Mouse (Mus musculus) Patski (cell line): Measurements from ENCODE around the gene Serpinb7. TPM values are rescaled to one million over a fixed set of nuclear protein-coding genes. Genes with fewer than 3 reads are reported as not detected.

ENCODE experiments used
- ATAC-seq: fragments of 100-300 bp; one replicate; pipeline ENCODE4 v1.8.0; 2021
- CTCF ChIA-PET: fragments of 350-600 bp; sonication (Branson Sonifier 250); formaldehyde crosslinking; loops from one replicate; lab custom pipeline; 2022; ENCODE audit warnings: inconsistent platforms; lab: Charles Lee
- POLR2A ChIA-PET: fragments of 350-600 bp; sonication (Branson Sonifier 250); formaldehyde crosslinking; loops from one replicate; lab custom pipeline; 2022; ENCODE audit warnings: antibody characterized with exemption, inconsistent platforms; lab: Charles Lee
- DNase-seq: peaks from one replicate; pipeline ENCODE4 v3.0.0-alpha.2; 2011; ENCODE audit warnings: low read depth, low spot score
- H3K27me3 ChIP-seq: fragments of 371-371 bp; one replicate; pipeline ENCODE4 v1.5.1; 2021
- CTCF ChIP-seq: fragments of 100-300 bp; IDR thresholded peaks from one replicate; pipeline ENCODE4 v1.5.1; 2021
- in situ Hi-C: fragments of 300-500 bp; cut with MboI; formaldehyde crosslinking; loops from 3 replicates; pipeline ENCODE4 v1.11.1; 2018; ENCODE audit warnings: low pct_unique_long_range_greater_than_20kb, mixed read lengths
- polyA plus RNA-seq: library from polyadenylated mRNA; unstranded; gene quantifications from one replicate; pipeline ENCODE4 v1.2.3, GENCODE M21; 2021

The Serpinb7 gene
- polyA plus RNA-seq = 0.10 TPM

DNA sequence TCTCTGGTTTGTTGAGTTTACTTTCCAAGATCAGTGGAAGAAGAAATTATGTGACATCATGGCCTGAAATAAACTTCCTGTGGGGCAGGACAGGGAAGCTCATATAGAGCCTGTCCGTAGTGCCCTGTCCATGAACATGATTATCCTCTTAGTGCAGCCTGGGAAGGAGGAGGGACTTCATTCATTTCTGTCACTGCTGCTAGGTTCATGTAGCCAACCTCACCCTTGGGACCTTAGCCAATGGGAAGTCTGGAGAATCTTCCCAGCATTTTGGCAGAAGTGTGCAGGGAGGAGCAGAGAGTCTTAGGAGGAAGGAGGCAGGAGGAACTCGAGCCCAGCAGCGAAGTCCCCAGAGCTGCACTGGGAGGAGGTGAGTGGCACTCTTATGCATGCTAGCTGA, at the start of gene Serpinb7:
Serpinb7 (plus strand) TSS at position 301 of the 400 bp plus-strand sequence.
- DNase-seq (no peak), ATAC-seq (no peak)
- POLR2A ChIA-PET = no interaction called here
- CTCF ChIA-PET = no interaction called here
- no peaks in the 10 kb centered on the region for H3K27me3 ChIP-seq
- TF ChIP-seq CTCF = no peak
- in situ Hi-C loops = no loop called here

DNA sequence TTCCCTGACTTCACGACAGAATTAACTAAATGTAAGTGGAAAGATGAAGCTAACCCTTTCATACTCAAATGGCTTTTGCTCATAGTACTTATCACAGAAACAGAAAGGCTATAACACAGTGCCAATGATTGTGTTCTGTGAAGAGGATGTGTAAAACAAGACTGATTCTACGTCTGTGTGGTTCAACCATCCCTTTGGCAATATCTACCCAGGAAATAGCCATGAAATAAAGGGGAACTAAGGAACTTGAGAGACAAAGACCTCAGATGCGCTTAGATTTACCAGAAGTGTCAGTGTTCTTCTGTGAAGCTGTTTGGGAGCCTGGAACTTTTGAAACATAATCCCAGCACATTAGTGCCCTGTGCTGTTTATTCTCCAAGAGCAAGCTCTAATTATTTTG, 49.1 kb upstream of the Serpinb7 start:
- no peak for TF ChIP-seq CTCF
- ChIA-PET POLR2A (no interaction called here), CTCF (interaction anchor here (0.8 kb wide), 1 partner anchor 9 kb away, joined by 4 read pairs; no protein-coding TSS in a partner anchor)
- in situ Hi-C loops = no loop called here
- ATAC-seq (no peak), DNase-seq (no peak)
- H3K27me3 ChIP-seq = no peaks in the 10 kb centered on the region

DNA sequence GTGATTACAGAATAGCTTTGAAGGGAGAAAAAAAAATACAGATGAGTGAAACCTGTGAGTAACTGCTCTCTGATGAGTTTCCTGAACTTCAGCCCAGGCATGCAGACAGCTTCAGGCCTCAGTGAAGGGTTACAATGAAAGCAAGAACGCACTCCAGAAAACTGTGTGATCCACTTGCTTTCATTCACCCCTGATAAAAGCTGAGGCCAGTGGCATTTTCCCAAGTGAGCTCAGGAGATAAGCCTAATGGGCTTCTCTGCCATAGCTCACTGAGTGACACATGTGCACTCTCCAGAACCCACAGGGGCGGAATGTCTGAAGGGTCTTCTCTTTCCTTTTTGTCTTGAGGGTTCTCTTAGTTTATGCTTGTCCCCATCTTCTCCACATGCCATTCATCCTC, 48.3 kb upstream of the Serpinb7 start:
- CTCF ChIA-PET = interaction anchor here (0.8 to 1.6 kb wide), 3 partner anchors 10 to 204 kb away, joined by 3 to 4 read pairs (median 3); no protein-coding TSS in a partner anchor
- H3K27me3 ChIP-seq = no peaks in the 10 kb centered on the region
- DNase-seq (no peak), ATAC-seq (no peak)
- in situ Hi-C loops = no loop called here
- TF ChIP-seq CTCF = no peak
- POLR2A ChIA-PET = no interaction called here

DNA sequence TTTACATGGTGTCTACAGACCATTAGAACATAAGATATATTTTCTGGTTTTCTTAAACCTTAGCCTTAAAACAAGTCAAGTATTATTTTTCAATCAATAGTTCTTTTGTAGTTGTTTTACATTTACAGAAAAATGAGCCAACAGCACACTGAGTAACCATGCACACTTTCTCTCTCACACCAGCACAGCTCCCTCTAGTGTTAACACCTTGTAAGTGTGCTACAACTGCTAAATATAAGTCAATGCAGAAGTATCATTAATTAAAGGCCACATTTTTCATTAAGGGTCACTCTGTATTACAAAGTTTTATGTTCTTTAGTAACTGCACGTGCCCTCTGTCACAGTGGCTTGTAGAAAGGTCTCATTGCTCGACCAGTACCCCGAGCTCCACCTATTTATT, 46.4 kb upstream of the Serpinb7 start:
- ChIA-PET CTCF (interaction anchor here (1.1 to 1.6 kb wide), 2 partner anchors 16 to 202 kb away, joined by 3 read pairs; no protein-coding TSS in a partner anchor), POLR2A (no interaction called here)
- TF ChIP-seq CTCF = peak; percentile 53
- H3K27me3 ChIP-seq = peaks cover 5% of the 10 kb centered on the region
- no peak for ATAC-seq
- DNase-seq = no peak
- in situ Hi-C loops = no loop called here

DNA sequence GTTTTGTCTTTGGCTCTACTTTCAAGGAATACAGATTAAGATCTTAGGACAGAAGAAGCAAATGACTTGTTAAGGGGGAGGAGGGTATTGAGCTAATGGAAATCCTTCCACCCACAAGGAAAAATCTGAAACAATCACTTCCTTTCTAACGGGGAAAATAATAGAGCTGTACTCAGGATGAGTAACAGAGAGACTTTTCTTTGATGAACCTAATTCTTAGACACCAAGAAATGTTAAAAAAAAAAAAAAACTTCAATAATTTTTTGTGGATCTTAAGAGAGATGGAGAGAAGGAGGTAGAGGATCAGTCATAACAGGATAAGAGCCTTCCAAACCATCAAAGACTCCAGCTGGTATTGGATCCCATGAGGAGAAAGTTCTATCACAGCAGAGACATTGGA, 38.6 kb upstream of the Serpinb7 start, which contains the start of gene Serpinb11:
Serpinb11 (plus strand) TSS at position 301 of the 400 bp plus-strand sequence.
- ATAC-seq (no peak), DNase-seq (no peak)
- in situ Hi-C loops = no loop called here
- ChIA-PET POLR2A (interaction anchor here (0.7 kb wide), 1 partner anchor 57 kb away, joined by 4 read pairs; no protein-coding TSS in a partner anchor), CTCF (no interaction called here)
- TF ChIP-seq CTCF = no peak
- peaks cover 19% of the 10 kb centered on the region for H3K27me3 ChIP-seq

DNA sequence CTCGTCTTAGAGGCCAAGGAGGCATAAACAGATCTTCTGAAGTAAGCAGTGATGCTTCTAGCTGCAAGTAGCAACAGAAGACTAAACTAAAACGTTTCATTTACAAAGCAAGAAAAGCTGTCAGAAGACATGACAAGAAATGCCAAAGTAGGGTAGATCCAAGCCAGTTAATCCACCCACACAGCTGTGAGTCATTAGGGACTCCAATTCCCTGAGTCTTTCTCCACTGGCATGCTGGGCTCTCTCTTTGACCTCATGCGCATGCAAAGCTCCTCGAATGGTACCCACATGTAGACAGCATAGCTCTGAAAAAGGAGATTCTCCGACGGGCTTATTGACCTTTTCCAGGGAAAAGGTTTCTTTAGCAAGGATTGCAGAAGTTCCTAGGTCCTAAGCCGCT, 33.5 kb upstream of the Serpinb7 start:
- ATAC-seq = peak; percentile 51
- in situ Hi-C loops = no loop called here
- DNase-seq = no peak
- ChIA-PET POLR2A (no interaction called here), CTCF (interaction anchor here (1.1 kb wide), 1 partner anchor 8 kb away, joined by 3 read pairs; no protein-coding TSS in a partner anchor)
- no peak for TF ChIP-seq CTCF
- H3K27me3 ChIP-seq = peaks cover 6% of the 10 kb centered on the region

DNA sequence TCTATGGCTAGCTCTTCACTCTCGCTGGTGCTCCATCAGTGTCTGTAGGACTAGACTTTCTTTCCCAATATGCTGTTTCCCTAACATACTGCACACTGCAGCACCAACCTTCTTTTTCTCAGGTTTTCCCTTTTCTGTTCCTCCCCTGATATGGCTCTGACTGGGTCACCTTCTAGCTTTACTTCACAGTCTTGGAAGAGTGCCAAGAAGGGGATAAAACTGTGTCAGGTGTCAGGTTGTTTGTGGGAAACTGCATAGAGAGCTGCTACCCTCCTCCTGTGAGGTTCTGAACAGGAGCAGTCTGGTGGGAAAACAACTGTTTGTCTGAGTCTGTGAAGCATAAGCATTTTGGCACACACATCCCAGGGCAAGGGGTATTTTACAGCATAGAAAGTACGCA, 30.5 kb upstream of the Serpinb7 start:
- ATAC-seq (no peak), DNase-seq (no peak)
- TF ChIP-seq CTCF = no peak
- H3K27me3 ChIP-seq = peaks cover 5% of the 10 kb centered on the region
- CTCF ChIA-PET = interaction anchor here (1.1 kb wide), 1 partner anchor 15 kb away, joined by 3 read pairs; no protein-coding TSS in a partner anchor
- POLR2A ChIA-PET = no interaction called here
- in situ Hi-C loops = no loop called here

DNA sequence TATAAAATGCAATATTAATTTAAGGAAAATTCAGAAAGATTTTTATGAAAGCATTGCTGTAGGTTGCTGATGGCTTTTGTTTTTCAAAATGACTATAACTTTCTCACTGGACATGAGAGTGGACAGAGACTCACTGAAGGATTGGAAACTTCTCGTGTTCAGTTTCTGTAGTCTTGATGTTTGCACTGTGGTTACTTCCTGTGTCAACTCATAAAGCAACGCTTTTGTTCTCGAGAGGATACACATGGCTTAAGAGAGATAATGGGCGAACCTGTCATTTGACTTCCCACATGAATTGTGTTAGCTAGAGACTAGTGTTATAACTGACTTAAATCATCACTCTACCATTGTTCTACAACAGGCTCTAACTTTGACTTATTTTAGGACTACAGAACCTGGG, 22.5 kb upstream of the Serpinb7 start:
- ChIA-PET CTCF (no interaction called here), POLR2A (no interaction called here)
- TF ChIP-seq CTCF = no peak
- in situ Hi-C loops = no loop called here
- H3K27me3 ChIP-seq = no peaks in the 10 kb centered on the region
- DNase-seq = no peak
- no peak for ATAC-seq

DNA sequence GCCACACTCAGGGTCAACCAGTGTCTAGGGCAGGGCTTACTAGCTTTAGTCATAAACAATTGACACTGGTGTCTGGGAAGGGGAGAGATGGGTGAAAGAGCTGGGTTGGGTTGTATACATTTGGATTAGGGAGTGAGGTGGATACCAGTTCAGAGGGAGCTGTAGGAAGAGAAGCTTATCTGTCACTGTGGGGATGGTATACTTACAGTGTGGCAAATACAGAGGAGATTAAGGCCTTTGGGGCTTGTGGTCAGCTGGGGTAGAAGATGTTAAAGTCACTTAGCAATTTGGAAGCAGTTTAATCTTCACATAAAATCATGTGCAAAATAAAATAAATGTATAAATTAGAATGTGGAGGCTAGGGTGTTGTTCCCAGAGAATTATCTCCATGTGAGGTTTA, 21.1 kb upstream of the Serpinb7 start:
- H3K27me3 ChIP-seq = no peaks in the 10 kb centered on the region
- in situ Hi-C loops = no loop called here
- ChIA-PET POLR2A (no interaction called here), CTCF (no interaction called here)
- no peak for ATAC-seq
- no peak for DNase-seq
- no peak for TF ChIP-seq CTCF

DNA sequence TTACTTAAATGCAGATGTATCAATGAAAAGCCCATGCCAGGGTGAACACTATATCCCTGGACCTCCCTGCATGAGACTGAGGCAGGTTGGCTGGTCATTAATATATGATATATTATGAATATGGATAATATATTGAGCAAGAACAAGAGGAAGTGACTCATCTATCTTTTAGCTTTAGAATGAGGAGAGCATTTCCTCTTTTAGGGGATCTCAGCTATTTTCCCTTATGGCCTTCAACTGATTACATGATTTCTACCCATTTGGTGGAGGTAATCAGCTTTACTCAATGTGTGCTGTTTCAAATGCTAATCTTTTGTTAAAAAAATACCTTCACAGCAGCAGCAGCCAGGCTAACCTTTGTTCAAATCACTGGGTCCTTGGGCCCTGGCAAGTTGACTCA, 18.0 kb upstream of the Serpinb7 start:
- no peaks in the 10 kb centered on the region for H3K27me3 ChIP-seq
- TF ChIP-seq CTCF = no peak
- CTCF ChIA-PET = interaction anchor here (1.2 kb wide), 1 partner anchor 107 kb away, joined by 3 read pairs; no protein-coding TSS in a partner anchor
- POLR2A ChIA-PET = no interaction called here
- in situ Hi-C loops = no loop called here
- DNase-seq (no peak), ATAC-seq (no peak)

DNA sequence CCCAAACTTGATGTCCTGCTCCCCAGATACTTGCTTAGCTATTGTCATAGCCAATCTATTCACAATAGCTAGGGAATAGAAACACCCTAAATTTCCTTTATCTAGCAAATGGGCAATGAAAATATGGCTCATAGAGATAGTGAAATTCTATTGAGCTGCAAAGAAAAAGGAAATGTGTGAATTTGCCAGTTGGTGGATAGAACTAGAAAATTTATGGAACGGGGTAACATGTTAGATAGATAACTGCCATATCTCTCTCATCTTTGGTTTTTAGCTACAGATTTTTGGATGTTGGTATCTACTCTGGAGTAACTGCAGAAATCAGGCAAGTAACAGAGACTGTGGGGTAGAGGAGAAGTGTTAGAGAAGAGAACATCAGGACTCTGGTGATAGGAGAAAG, 17.1 kb upstream of the Serpinb7 start:
- no peak for TF ChIP-seq CTCF
- ChIA-PET POLR2A (no interaction called here), CTCF (interaction anchor here (1.2 kb wide), 1 partner anchor 106 kb away, joined by 3 read pairs; no protein-coding TSS in a partner anchor)
- ATAC-seq (no peak), DNase-seq (no peak)
- in situ Hi-C loops = no loop called here
- no peaks in the 10 kb centered on the region for H3K27me3 ChIP-seq
